Mouse (Mus musculus) adrenal gland, postnatal 36 days (tissue): ENCODE measurements around the gene Serpina3f. TPM values are rescaled to one million over a fixed set of nuclear protein-coding genes. Genes with fewer than 3 reads are reported as not detected.

Experiments used
- DNase-seq, 2 experiments: peaks; one replicate each; pipeline ENCODE4 v3.0.0; 2021; ENCODE audit warnings: mixed read lengths in 1 of 2
- total RNA-seq, 2 experiments: library from RNA; stranded (reverse); gene quantifications; 2 replicates each; pipeline ENCODE4 v1.2.3; 2021

The Serpina3f gene
- total RNA-seq, 2 experiments from 2014 or later = 0.13 to 0.23 TPM

GRCm38 (mm10) chr12:104248231-104248630, 33.9 kb downstream of the Serpina3f start:
- no peak for DNase-seq

- DNase-seq = no peak
Observed at GRCm38 (mm10) chr12:104261041-104261440, 46.7 kb downstream of the Serpina3f start.

GRCm38 (mm10) chr12:104262863-104263262, 48.5 kb downstream of the Serpina3f start, which contains the start of gene Serpina3i:
TSS of gene Serpina3i (plus strand) at chr12:104263122.
- DNase-seq = peak in 1 of 2 experiments; percentile 20

GRCm38 (mm10) chr12:104266374-104266773, 52.0 kb downstream of the Serpina3f start:
- no peak for DNase-seq

Other genes with a start within 250 kb of the Serpina3f start
- not detected for gene Serpina11, start 224.6 kb upstream of the Serpina3f start, total RNA-seq
- gene Serpina9, start 200.8 kb upstream of the Serpina3f start, total RNA-seq = not detected
- under 1 TPM; 0.26 to 0.33 TPM for gene Serpina12, start 170.1 kb upstream of the Serpina3f start, total RNA-seq
- under 1 TPM in 1 of 2 experiments, not detected in 1; 0.13 TPM for gene Serpina5, start 113.4 kb upstream of the Serpina3f start, total RNA-seq
- gene Serpina3a, start 101.8 kb upstream of the Serpina3f start, total RNA-seq = not detected
- gene Serpina3b, start 86.5 kb upstream of the Serpina3f start, total RNA-seq = under 1 TPM; 0.40 to 0.56 TPM
- 10 to 100 TPM; 15.0 to 21.3 TPM for gene Serpina3c, start 60.7 kb upstream of the Serpina3f start, total RNA-seq
- gene Serpina3g, start 21.7 kb downstream of the Serpina3f start, total RNA-seq = 1 to 10 TPM; 3.4 to 4.1 TPM
- under 1 TPM in 1 of 2 experiments, not detected in 1; 0.26 TPM for gene Serpina3i, start 48.6 kb downstream of the Serpina3f start, total RNA-seq
- gene Serpina3j, start 100.0 kb downstream of the Serpina3f start, total RNA-seq = not detected
- 10 to 100 TPM in 1 of 2 experiments, 1 to 10 TPM in 1; 1.4 to 12.2 TPM for gene Serpina3k, start 123.9 kb downstream of the Serpina3f start, total RNA-seq
- 1 to 10 TPM in 1 of 2 experiments, under 1 TPM in 1; 0.72 to 2.1 TPM for gene Serpina3m, start 123.9 kb downstream of the Serpina3f start, total RNA-seq
- gene Serpina3n, start 192.2 kb downstream of the Serpina3f start, total RNA-seq = 10 to 100 TPM in 1 of 2 experiments, 1 to 10 TPM in 1; 4.4 to 18.2 TPM